Mouse (Mus musculus) liver, embryonic 12.5 days (tissue): ENCODE results near the gene Cbx5. TPM values are rescaled to one million over a fixed set of nuclear protein-coding genes. Genes with fewer than 3 reads are reported as not detected.

ENCODE experiments used
- ATAC-seq: fragments of 200-750 bp; cut with Nextera tagmentation; 2 replicates; pipeline ENCODE4 v1.8.0; 2017; ENCODE audit warnings: moderate number of reproducible peaks, mild to moderate bottlenecking, moderate library complexity
- H3K27ac ChIP-seq: fragments of 300-500 bp; sonication (generic); 2 replicates; pipeline ENCODE4 v1.5.1; 2016; ENCODE audit warnings: mild to moderate bottlenecking
- H3K27me3 ChIP-seq: fragments of 300-500 bp; sonication (generic); replicated peaks from 2 replicates; pipeline ENCODE4 v1.6.1; 2016; ENCODE audit warnings: mild to moderate bottlenecking, moderate library complexity
- H3K36me3 ChIP-seq: fragments of 300-500 bp; sonication (generic); 2 replicates; pipeline ENCODE4 v1.6.1; 2016; ENCODE audit warnings: mild to moderate bottlenecking, moderate library complexity
- H3K4me1 ChIP-seq: fragments of 300-500 bp; sonication (generic); 2 replicates; pipeline ENCODE4 v1.6.1; 2016
- H3K4me2 ChIP-seq: fragments of 300-500 bp; sonication (generic); 2 replicates; pipeline ENCODE4 v1.6.1; 2016; ENCODE audit warnings: mild to moderate bottlenecking, moderate library complexity
- H3K4me3 ChIP-seq: fragments of 300-500 bp; sonication (generic); 2 replicates; pipeline ENCODE4 v1.5.1; 2016; ENCODE audit warnings: mild to moderate bottlenecking, moderate library complexity
- H3K9ac ChIP-seq: fragments of 300-500 bp; sonication (generic); 2 replicates; pipeline ENCODE4 v1.6.1; 2016; ENCODE audit warnings: mild to moderate bottlenecking, moderate library complexity
- H3K9me3 ChIP-seq: fragments of 300-500 bp; sonication (generic); replicated peaks from 2 replicates; pipeline ENCODE4 v1.6.1; 2016; ENCODE audit warnings: mild to moderate bottlenecking, moderate library complexity
- WGBS: fragments of 180-500 bp; shearing (Covaris S2); methylation state at CpG from one replicate; pipeline ENCODE4 v1.1.7; 2016; ENCODE audit not compliant: insufficient replicate concordance; 5-methylcytosine and 5-hydroxymethylcytosine counted together
- microRNA counts: library from miRNA; unstranded; fragments of <30 nt; microRNA quantifications from one replicate; lab custom pipeline; 2017
- microRNA-seq: library from miRNA; unstranded; fragments of <30 nt; microRNA quantifications from one replicate; pipeline ENCODE4, GENCODE M21; 2017
- polyA plus RNA-seq: library from polyadenylated mRNA; unstranded; fragments of >200 nt; fragmentation: Nextera tagmentation; extraction: Ambion mirVana; gene quantifications from 2 replicates; pipeline ENCODE4 v1.2.1, GENCODE M21; 2016

Gene Cbx5
- polyA plus RNA-seq, 1 experiment from 2014 or later: 84.5 TPM

DNA sequence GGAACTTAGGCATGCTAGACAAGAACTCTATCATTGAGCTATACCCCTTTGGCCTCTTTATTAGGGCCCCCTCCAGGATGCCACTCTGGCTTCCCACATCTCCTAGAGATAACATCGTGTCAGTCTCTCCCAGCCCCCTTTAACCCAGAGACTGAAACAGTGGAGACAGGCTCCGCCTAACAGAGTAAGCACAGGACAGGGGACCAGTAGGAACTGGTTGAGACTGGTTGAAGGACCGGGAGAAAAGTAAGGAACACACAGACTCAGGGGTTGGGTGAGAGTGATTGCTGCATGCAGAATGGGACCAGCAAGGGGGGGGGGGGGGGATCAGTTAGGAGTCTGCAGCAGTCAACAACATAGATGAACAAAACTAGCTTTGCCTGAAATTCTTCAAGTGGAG is 95.4 kb downstream of the Cbx5 start:
- no peaks in the 10 kb centered on the region for H3K36me3 ChIP-seq
- H3K9ac ChIP-seq: no peak overlapping the region
- H3K4me3 ChIP-seq: no peak overlapping the region
- 22% methylated on average over 3 of the region's 3 CpGs for WGBS
- H3K27me3 ChIP-seq: peaks cover 94% of the 10 kb centered on the region
- H3K9me3 ChIP-seq: no peaks in the 10 kb centered on the region
- no peaks in the 10 kb centered on the region for H3K4me1 ChIP-seq
- no peak overlapping the region for H3K4me2 ChIP-seq
- H3K27ac ChIP-seq: no peak overlapping the region
- no peak for ATAC-seq

MicroRNAs within 50 kb of the gene (microRNA counts, 519-probe panel; counts per million panel counts)
- 5,542 counts per million, percentile 89 among the panel's probes with 10 or more counts for microRNA mmu-miR-148b (lab: Ali Mortazavi, UCI)

Small RNAs within 50 kb of the gene (microRNA-seq; reads per million reads assigned to microRNA genes)
- gene Mir148b: 532 reads per million, percentile 68 among the genes with 10 or more reads in this experiment

Other genes starting within 250 kb of the Cbx5 start
- gene Hoxc8, start 249.2 kb downstream of the Cbx5 start, polyA plus RNA-seq: 0.08 and 0.22 TPM in 2 replicates
- 0.17 and 0.19 TPM in 2 replicates for gene Hoxc6, start 241.6 kb downstream of the Cbx5 start, polyA plus RNA-seq
- 1.3 and 1.9 TPM in 2 replicates for gene Hoxc4, start 220.9 kb downstream of the Cbx5 start, polyA plus RNA-seq
- gene Smug1, start 72.7 kb downstream of the Cbx5 start, polyA plus RNA-seq: 6.7 and 7.8 TPM in 2 replicates
- 584 and 591 TPM in 2 replicates for gene Hnrnpa1, start 616 bp upstream of the Cbx5 start, polyA plus RNA-seq
- gene Nfe2, start 18.6 kb upstream of the Cbx5 start, polyA plus RNA-seq: 168 TPM in 2 replicates
- gene Copz1, start 32.9 kb upstream of the Cbx5 start, polyA plus RNA-seq: 246 and 250 TPM in 2 replicates
- gene Gpr84, start 70.8 kb upstream of the Cbx5 start, polyA plus RNA-seq: 0.75 and 0.78 TPM in 2 replicates
- 7.7 and 8.2 TPM in 2 replicates for gene Zfp385a, start 100.3 kb upstream of the Cbx5 start, polyA plus RNA-seq
- gene Itga5, start 126.9 kb upstream of the Cbx5 start, polyA plus RNA-seq: 21.8 and 23.2 TPM in 2 replicates
- gene Gtsf1, start 190.7 kb upstream of the Cbx5 start, polyA plus RNA-seq: not detected in 2 replicates
- gene Gtsf2, start 208.7 kb upstream of the Cbx5 start, polyA plus RNA-seq: not detected in 2 replicates
- gene Nckap1l, start 214.0 kb upstream of the Cbx5 start, polyA plus RNA-seq: 7.8 and 9.1 TPM in 2 replicates